Mouse (Mus musculus) bone marrow, adult 2 months (tissue): ENCODE results near the gene Tcte3.
"Not testable (repeated sequence)": the region's sequence is repeated elsewhere in the genome, so short reads cannot be mapped to it uniquely, and the experiment has no call there.

Source experiments
- CTCF ChIP-seq: fragments of 200-500 bp; IDR thresholded peaks from 2 replicates; pipeline ENCODE4 v1.5.1; 2011; ENCODE audit warnings: low read length, control low read depth; ENCODE audit not compliant: control insufficient read depth, insufficient read depth
- POLR2A ChIP-seq: fragments of 200-500 bp; IDR thresholded peaks from 2 replicates; pipeline ENCODE4 v1.6.1; 2011; ENCODE audit warnings: low read depth, mild to moderate bottlenecking, control low read depth, low read length, borderline replicate concordance; ENCODE audit not compliant: control insufficient read depth

- not testable (repeated sequence) for TF ChIP-seq CTCF, POLR2A
These were observed 9.9 kb downstream of the Tcte3 start for GRCm38 (mm10) chr17:15031414-15031813.
